ENCODE assay signal across 11 mouse cellular contexts in the genomic region with DNA sequence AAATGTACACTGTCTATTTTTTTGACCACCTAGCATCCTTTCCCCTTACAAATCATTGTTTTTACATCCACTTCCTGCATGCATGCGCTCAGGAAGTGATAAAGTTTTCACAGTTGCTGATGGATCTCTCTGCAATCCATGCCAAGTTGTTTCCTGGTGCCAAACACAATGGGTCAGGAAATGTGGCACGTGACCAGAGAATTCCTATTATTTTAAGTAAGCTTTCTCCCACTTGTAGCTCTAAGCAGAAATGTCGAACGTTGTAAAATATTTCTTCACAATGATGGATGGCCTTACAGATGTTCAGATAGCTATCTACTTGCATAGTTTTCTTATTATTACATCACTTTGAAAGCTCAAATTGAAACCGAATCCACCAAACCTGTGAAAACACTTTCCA.
DNase-seq lines count a peak whose midpoint lies in the region; ATAC-seq and TF ChIP-seq lines count a peak whose summit lies in the region.
"Had no signal": no experiment of that assay in that cellular context is flagged by ENCODE, and none has a peak within 500 bp of the region (broad histone marks: within the 10 kb centered on the region; RNA-seq: fewer than 3 reads in every experiment).

No protein-coding gene starts in this region.

- ATAC-seq in liver, embryonic 11.5 days (replicated peaks; ENCODE audit: low FRiP score) = peak; percentile 23; the same call in 1 of the 2 replicates
- ATAC-seq in heart, embryonic 12.5 days (ENCODE audit: insufficient number of reproducible peaks, low FRiP score) = peak; percentile 82
- ATAC-seq in intestine, embryonic 15.5 days = no peak
- ATAC-seq in CD4-positive, CD25-positive, alpha-beta regulatory T cell, adult 4 months = no peak
- ATAC-seq: forebrain, embryonic 13.5 days had no signal

- H3K4me3 ChIP-seq in liver, embryonic 11.5 days (ENCODE audit: low read depth, low read length) = no peak overlapping the region
- H3K4me3 ChIP-seq in heart, embryonic 12.5 days = no peak overlapping the region
- no peak overlapping the region for H3K4me3 ChIP-seq in myocyte
- H3K4me3 ChIP-seq in intestine, embryonic 15.5 days (replicated peaks) = no peak overlapping the region
- H3K4me3 ChIP-seq: forebrain, embryonic 13.5 days; lung, embryonic 15.5 days had no signal

- H3ac ChIP-seq in myocyte (ENCODE audit: control insufficient read depth, insufficient read length) = no peak overlapping the region

- H3K9ac ChIP-seq in liver, embryonic 11.5 days (ENCODE audit: low read depth, low read length) = no peak overlapping the region
- H3K9ac ChIP-seq in heart, embryonic 12.5 days = no peak overlapping the region
- no peak overlapping the region for H3K9ac ChIP-seq in intestine, embryonic 15.5 days
- H3K9ac ChIP-seq: forebrain, embryonic 13.5 days; lung, embryonic 15.5 days had no signal

- TF ChIP-seq POLR2A in myocyte (IDR thresholded peaks at IDR 0.05; ENCODE audit: insufficient read length, low read depth) = no peak

- H3K27ac ChIP-seq in liver, embryonic 11.5 days (ENCODE audit: low read depth, low read length) = no peak overlapping the region
- no peak overlapping the region for H3K27ac ChIP-seq in heart, embryonic 12.5 days (ENCODE audit: poor library complexity, severe bottlenecking)
- no peak overlapping the region for H3K27ac ChIP-seq in intestine, embryonic 15.5 days
- H3K27ac ChIP-seq: forebrain, embryonic 13.5 days; lung, embryonic 15.5 days had no signal

- no peak for DNase-seq in liver, embryonic 11.5 days (ENCODE audit: low spot score)
- no peak for DNase-seq in liver
- peak; percentile 62 for DNase-seq in kidney, postnatal 10 days
- DNase-seq in layer of hippocampus, adult 11-12 months (ENCODE audit: low spot score) = no peak
- DNase-seq: cerebellum, adult 18-20 months had no signal

- H3K27me3 ChIP-seq in liver, embryonic 11.5 days (replicated peaks; ENCODE audit: control insufficient read depth, insufficient read depth, low read length) = no peaks in the 10 kb centered on the region
- H3K27me3 ChIP-seq in heart, embryonic 12.5 days (replicated peaks) = no peaks in the 10 kb centered on the region
- no peaks in the 10 kb centered on the region for H3K27me3 ChIP-seq in myocyte (ENCODE audit: control insufficient read depth, insufficient read depth, insufficient read length)
- H3K27me3 ChIP-seq in intestine, embryonic 15.5 days (replicated peaks) = no peaks in the 10 kb centered on the region
- H3K27me3 ChIP-seq: forebrain, embryonic 13.5 days; lung, embryonic 15.5 days had no signal

- H3K4me2 ChIP-seq in liver, embryonic 11.5 days = no peak overlapping the region
- no peak overlapping the region for H3K4me2 ChIP-seq in heart, embryonic 12.5 days
- H3K4me2 ChIP-seq in myocyte (ENCODE audit: low read depth) = peak overlapping the region; percentile 24
- no peak overlapping the region for H3K4me2 ChIP-seq in intestine, embryonic 15.5 days (replicated peaks)
- H3K4me2 ChIP-seq: forebrain, embryonic 13.5 days; lung, embryonic 15.5 days had no signal

- no peaks in the 10 kb centered on the region for H3K36me3 ChIP-seq in liver, embryonic 11.5 days (ENCODE audit: control insufficient read depth, insufficient read depth, low read length)
- no peaks in the 10 kb centered on the region for H3K36me3 ChIP-seq in heart, embryonic 12.5 days
- no peaks in the 10 kb centered on the region for H3K36me3 ChIP-seq in myocyte (ENCODE audit: control insufficient read depth, insufficient read depth)
- no peaks in the 10 kb centered on the region for H3K36me3 ChIP-seq in intestine, embryonic 15.5 days
- H3K36me3 ChIP-seq: lung, embryonic 15.5 days had no signal

- no peaks in the 10 kb centered on the region for H3K9me3 ChIP-seq in liver, embryonic 11.5 days (ENCODE audit: control insufficient read depth, low read length)
- no peaks in the 10 kb centered on the region for H3K9me3 ChIP-seq in heart, embryonic 12.5 days (replicated peaks)
- no peaks in the 10 kb centered on the region for H3K9me3 ChIP-seq in intestine, embryonic 15.5 days
- H3K9me3 ChIP-seq: forebrain, embryonic 13.5 days; lung, embryonic 15.5 days had no signal

- no peaks in the 10 kb centered on the region for H3K79me2 ChIP-seq in myocyte (ENCODE audit: control insufficient read depth, insufficient read depth)

- H3K4me1 ChIP-seq in liver, embryonic 11.5 days (replicated peaks; ENCODE audit: control insufficient read depth, insufficient read depth, low read length) = no peaks in the 10 kb centered on the region
- H3K4me1 ChIP-seq in heart, embryonic 12.5 days (replicated peaks) = no peaks in the 10 kb centered on the region
- no peaks in the 10 kb centered on the region for H3K4me1 ChIP-seq in intestine, embryonic 15.5 days (replicated peaks)
- H3K4me1 ChIP-seq: forebrain, embryonic 13.5 days; lung, embryonic 15.5 days had no signal

- 46% methylated on average over 5 of the region's 5 CpGs for WGBS in liver, embryonic 11.5 days
- 44% methylated on average over 5 of the region's 5 CpGs for WGBS in heart, embryonic 12.5 days
- 44% methylated on average over 5 of the region's 5 CpGs for WGBS in intestine, embryonic 15.5 days

TF ChIP-seq in myocyte, 11 proteins besides CTCF, POLR2A, EP300 and RAD21:
- TF ChIP-seq USF1 (IDR thresholded peaks at IDR 0.05; ENCODE audit: low read depth) (peak; percentile 79), E2F4 (IDR thresholded peaks at IDR 0.05; ENCODE audit: insufficient read depth) (no peak), MYOG (IDR thresholded peaks at IDR 0.05; ENCODE audit: control insufficient read depth in 1 of 3, insufficient read depth in 1 of 3, insufficient read length in 2 of 3, low read depth in 2 of 3) (no peak), TCF3 (IDR thresholded peaks at IDR 0.05; ENCODE audit: insufficient read length, low read depth) (no peak), TCF12 (IDR thresholded peaks at IDR 0.05; ENCODE audit: insufficient read depth, poor library complexity, severe bottlenecking) (no peak)

Comparison
In these comparisons a context has a peak if more than half of its experiments do, and no peak if none do; other contexts are left out.
1. ATAC-seq: peak in liver, embryonic 11.5 days (single experiment) and heart, embryonic 12.5 days (single experiment); none in intestine, embryonic 15.5 days (single experiment) and CD4-positive, CD25-positive, alpha-beta regulatory T cell, adult 4 months (single experiment).